ENCODE assay signal across 8 mouse cellular contexts in genomic region chr2:164486258-164487114, GRCm38 (mm10). TPM values are rescaled to one million over a fixed set of nuclear protein-coding genes. Genes with fewer than 3 reads are reported as not detected.
DNase-seq lines count a peak whose midpoint lies in the region; ATAC-seq lines count a peak whose summit lies in the region.

No protein-coding gene starts in this region.

- no peaks in the 10 kb centered on the region for H3K36me3 ChIP-seq in splenic B cell, adult 2 months (ENCODE audit: control insufficient read depth, insufficient read depth, low read length, poor library complexity, severe bottlenecking)

- H3K27me3 ChIP-seq in splenic B cell, adult 2 months (ENCODE audit: control insufficient read depth, insufficient read depth, low read length, poor library complexity, severe bottlenecking): no peaks in the 10 kb centered on the region

- peak; percentile 13 for DNase-seq in thymus, postnatal 14 days
- no peak for DNase-seq in thymus, postnatal 0 days (ENCODE audit: low spot score)
- peak; percentile 48 for DNase-seq in embryo, embryonic 10.5 days (ENCODE audit: low spot score)
- peak; percentile 99 for DNase-seq in heart, adult 11 months
- peak; percentile 41 for DNase-seq in kidney, adult 11 months
- DNase-seq in left cerebral cortex, postnatal 36 days (ENCODE audit: low spot score in 2 of 2): peak; percentile 67 to 91
- DNase-seq in splenic B cell, adult 2 months (ENCODE audit: low read depth, low spot score): peak; percentile 75

- 0 out of 2 replicates have a peak, but pooled peaks have one; percentile 7 for ATAC-seq in megakaryocyte-erythroid progenitor cell, adult 5-6 weeks (replicated peaks; ENCODE audit: low FRiP score, low TSS enrichment, poor library complexity, severe bottlenecking)

- intact Hi-C loops in left cerebral cortex, postnatal 36 days (cut with DNase I): loop anchor here (5.0 kb wide), 1 partner anchor 71 kb away; no protein-coding TSS in a partner anchor

RNA-seq across cellular contexts. Expression of gene Dbndd2, which starts 0.6 kb away (rescaled TPM):
- polyA plus RNA-seq in thymus, postnatal 0 days (2015; fragmentation: Nextera tagmentation; extraction: Ambion mirVana): 12.6 and 15.3 TPM in 2 replicates
- total RNA-seq in left cerebral cortex, postnatal 36 days (2021): 100 to 1,000 TPM; 112 to 126 TPM
- total RNA-seq in megakaryocyte-erythroid progenitor cell, adult 5-6 weeks (2014; fragmentation: Nextera tagmentation): 2.4 TPM in 2 replicates
- 2.9 TPM in 1 of 2 replicates, not detected in the other for total RNA-seq in megakaryocyte-erythroid progenitor cell, adult 5-6 weeks (2017)

RNA-seq across cellular contexts. Expression of gene Pigt, which starts 10.8 kb away (rescaled TPM):
- 47.2 and 51.1 TPM in 2 replicates for polyA plus RNA-seq in thymus, postnatal 0 days (2015; fragmentation: Nextera tagmentation; extraction: Ambion mirVana)
- total RNA-seq in left cerebral cortex, postnatal 36 days (2021): 10 to 100 TPM; 88.7 to 98.5 TPM
- total RNA-seq in megakaryocyte-erythroid progenitor cell, adult 5-6 weeks (2014; fragmentation: Nextera tagmentation): 76.4 and 89.3 TPM in 2 replicates
- total RNA-seq in megakaryocyte-erythroid progenitor cell, adult 5-6 weeks (2017): 16.3 and 36.6 TPM in 2 replicates

RNA-seq across cellular contexts. Expression of gene Trp53tg5, which starts 13.0 kb away (rescaled TPM):
- not detected in 2 replicates for polyA plus RNA-seq in thymus, postnatal 0 days (2015; fragmentation: Nextera tagmentation; extraction: Ambion mirVana)
- not detected for total RNA-seq in left cerebral cortex, postnatal 36 days (2021)
- not detected in 2 replicates for total RNA-seq in megakaryocyte-erythroid progenitor cell, adult 5-6 weeks (2014; fragmentation: Nextera tagmentation)
- not detected in 2 replicates for total RNA-seq in megakaryocyte-erythroid progenitor cell, adult 5-6 weeks (2017)

RNA-seq across cellular contexts. Expression of gene Gm20458, which starts 25.7 kb away (rescaled TPM):
- polyA plus RNA-seq in thymus, postnatal 0 days (2015; fragmentation: Nextera tagmentation; extraction: Ambion mirVana): 19.4 and 21.5 TPM in 2 replicates
- 10 to 100 TPM in 1 of 2 experiments, 1 to 10 TPM in 1; 8.1 to 14.9 TPM for total RNA-seq in left cerebral cortex, postnatal 36 days (2021)
- total RNA-seq in megakaryocyte-erythroid progenitor cell, adult 5-6 weeks (2014; fragmentation: Nextera tagmentation): not detected in 2 replicates
- not detected in 2 replicates for total RNA-seq in megakaryocyte-erythroid progenitor cell, adult 5-6 weeks (2017)

RNA-seq across cellular contexts. Expression of gene Sys1, which starts 29.7 kb away (rescaled TPM):
- 77.2 and 83.7 TPM in 2 replicates for polyA plus RNA-seq in thymus, postnatal 0 days (2015; fragmentation: Nextera tagmentation; extraction: Ambion mirVana)
- 10 to 100 TPM; 34.7 to 40.4 TPM for total RNA-seq in left cerebral cortex, postnatal 36 days (2021)
- total RNA-seq in megakaryocyte-erythroid progenitor cell, adult 5-6 weeks (2014; fragmentation: Nextera tagmentation): 25.7 and 26.7 TPM in 2 replicates
- 10.9 and 16.0 TPM in 2 replicates for total RNA-seq in megakaryocyte-erythroid progenitor cell, adult 5-6 weeks (2017)

Comparison
In these comparisons a context has a peak if more than half of its experiments do, and no peak if none do; other contexts are left out.
1. RNA of gene Dbndd2, which starts 0.6 kb away (total RNA-seq): 112 to 126 TPM in left cerebral cortex, postnatal 36 days; 2.4 to 2.9 TPM in megakaryocyte-erythroid progenitor cell, adult 5-6 weeks; every median in the first group is over 10 times any median in the second.